Mouse (Mus musculus) kidney, embryonic 16.5 days (tissue): Measurements from ENCODE around the gene Vax1. TPM values are rescaled to one million over a fixed set of nuclear protein-coding genes. Genes with fewer than 3 reads are reported as not detected.

ENCODE experiments used
- ATAC-seq: fragments of 200-750 bp; cut with Nextera tagmentation; 2 replicates; pipeline ENCODE4 v1.8.0; 2017; ENCODE audit warnings: moderate TSS enrichment; ENCODE audit not compliant: low FRiP score, low TSS enrichment
- H3K27ac ChIP-seq: fragments of 300-500 bp; sonication (generic); 2 replicates; pipeline ENCODE4 v1.5.1; 2014; ENCODE audit warnings: low read length
- H3K27me3 ChIP-seq: fragments of 300-500 bp; sonication (generic); 2 replicates; pipeline ENCODE4 v1.6.1; 2014; ENCODE audit warnings: low read length, control low read depth, mixed read lengths; ENCODE audit not compliant: insufficient read depth
- H3K36me3 ChIP-seq: fragments of 300-500 bp; sonication (generic); 2 replicates; pipeline ENCODE4 v1.6.1; 2014; ENCODE audit warnings: low read length, control low read depth, mixed read lengths; ENCODE audit not compliant: insufficient read depth
- H3K4me1 ChIP-seq: fragments of 300-500 bp; sonication (generic); 2 replicates; pipeline ENCODE4 v1.6.1; 2014; ENCODE audit warnings: low read length, control low read depth, mixed read lengths; ENCODE audit not compliant: insufficient read depth
- H3K4me2 ChIP-seq: fragments of 300-500 bp; sonication (generic); replicated peaks from 2 replicates; pipeline ENCODE4 v1.6.1; 2014; ENCODE audit warnings: low read depth, low read length
- H3K4me3 ChIP-seq: fragments of 300-500 bp; sonication (generic); 2 replicates; pipeline ENCODE4 v1.5.1; 2014; ENCODE audit warnings: mild to moderate bottlenecking, low read length
- H3K9ac ChIP-seq: fragments of 300-500 bp; sonication (generic); replicated peaks from 2 replicates; pipeline ENCODE4 v1.6.1; 2014; ENCODE audit warnings: low read length
- H3K9me3 ChIP-seq: fragments of 300-500 bp; sonication (generic); 2 replicates; pipeline ENCODE4 v1.6.1; 2016; ENCODE audit warnings: low read length, control low read depth
- WGBS: fragments of 180-500 bp; shearing (Covaris S2); extraction: QIAGEN DNeasy Blood & Tissue Kit; methylation state at CpG from one replicate; pipeline ENCODE4 v1.1.7; 2014; 5-methylcytosine and 5-hydroxymethylcytosine counted together
- polyA plus RNA-seq: library from polyadenylated mRNA; unstranded; fragments of >200 nt; fragmentation: Nextera tagmentation; extraction: Ambion mirVana; gene quantifications from 2 replicates; pipeline ENCODE4 v1.2.1, GENCODE M21; 2015

The Vax1 gene
- polyA plus RNA-seq, 1 experiment from 2014 or later, result not detected

- Histone ChIP-seq H3K36me3 (no peaks in the 10 kb centered on the region), H3K4me2 (0 out of 2 replicates have a peak overlapping the region, but pooled peaks have one; percentile 34), H3K27me3 (peaks cover 94% of the 10 kb centered on the region), H3K27ac (no peak overlapping the region), H3K4me3 (peak overlapping the region; percentile 29), H3K9ac (no peak overlapping the region), H3K4me1 (0 out of 2 replicates have a peak, but pooled peaks cover 5% of the 10 kb centered on the region), H3K9me3 (no peaks in the 10 kb centered on the region)
- WGBS, result 1% methylated on average over 10 of the region's 10 CpGs
- ATAC-seq, result no peak
Measured at GRCm38 (mm10) chr19:59193456-59193855, 23.6 kb upstream of the Vax1 start.

GRCm38 (mm10) chr19:59192491-59192890 is 22.6 kb upstream of the Vax1 start:
- Histone ChIP-seq H3K27ac (no peak overlapping the region), H3K27me3 (peaks cover 94% of the 10 kb centered on the region), H3K36me3 (no peaks in the 10 kb centered on the region), H3K4me3 (no peak overlapping the region), H3K9me3 (no peaks in the 10 kb centered on the region), H3K9ac (no peak overlapping the region), H3K4me1 (0 out of 2 replicates have a peak, but pooled peaks cover 5% of the 10 kb centered on the region), H3K4me2 (no peak overlapping the region)
- no peak for ATAC-seq
- 4% methylated on average over 2 of the region's 2 CpGs for WGBS

- WGBS, result 7% methylated on average over 4 of the region's 4 CpGs
- ATAC-seq, result no peak
- H3K9ac ChIP-seq, result no peak overlapping the region
- H3K4me1 ChIP-seq, result 0 out of 2 replicates have a peak, but pooled peaks cover 5% of the 10 kb centered on the region
- no peaks in the 10 kb centered on the region for H3K36me3 ChIP-seq
- H3K27me3 ChIP-seq, result peaks cover 94% of the 10 kb centered on the region
- no peak overlapping the region for H3K27ac ChIP-seq
- H3K9me3 ChIP-seq, result no peaks in the 10 kb centered on the region
- H3K4me3 ChIP-seq, result no peak overlapping the region
- H3K4me2 ChIP-seq, result no peak overlapping the region
Measured at GRCm38 (mm10) chr19:59191123-59191505, 21.3 kb upstream of the Vax1 start.

GRCm38 (mm10) chr19:59190431-59191122 is 20.7 kb upstream of the Vax1 start:
- Histone ChIP-seq H3K4me2 (no peak overlapping the region), H3K27ac (no peak overlapping the region), H3K4me3 (no peak overlapping the region), H3K36me3 (no peaks in the 10 kb centered on the region), H3K4me1 (0 out of 2 replicates have a peak, but pooled peaks cover 5% of the 10 kb centered on the region), H3K9me3 (no peaks in the 10 kb centered on the region), H3K9ac (no peak overlapping the region), H3K27me3 (peaks cover 94% of the 10 kb centered on the region)
- ATAC-seq, result no peak
- under 1% methylated on average over 8 of the region's 8 CpGs for WGBS

- Histone ChIP-seq H3K27me3 (peaks cover 88% of the 10 kb centered on the region), H3K9ac (no peak overlapping the region), H3K9me3 (no peaks in the 10 kb centered on the region), H3K4me2 (no peak overlapping the region), H3K4me3 (no peak overlapping the region), H3K27ac (no peak overlapping the region), H3K36me3 (no peaks in the 10 kb centered on the region), H3K4me1 (0 out of 2 replicates have a peak, but pooled peaks cover 2% of the 10 kb centered on the region)
- WGBS, result 8% methylated on average over 4 of the region's 4 CpGs
- no peak for ATAC-seq
Measured at GRCm38 (mm10) chr19:59188981-59189380, 19.1 kb upstream of the Vax1 start.

GRCm38 (mm10) chr19:59184000-59184399 is 14.1 kb upstream of the Vax1 start:
- no peak overlapping the region for H3K4me3 ChIP-seq
- WGBS, result 29% methylated on average over 3 of the region's 3 CpGs
- no peak overlapping the region for H3K9ac ChIP-seq
- no peak overlapping the region for H3K27ac ChIP-seq
- no peaks in the 10 kb centered on the region for H3K36me3 ChIP-seq
- peaks cover 79% of the 10 kb centered on the region for H3K27me3 ChIP-seq
- H3K4me1 ChIP-seq, result no peaks in the 10 kb centered on the region
- H3K9me3 ChIP-seq, result no peaks in the 10 kb centered on the region
- ATAC-seq, result peak; percentile 59; the same call in 1 of the 2 replicates
- H3K4me2 ChIP-seq, result no peak overlapping the region

GRCm38 (mm10) chr19:59173341-59174015 is 3.6 kb upstream of the Vax1 start:
- Histone ChIP-seq H3K36me3 (no peaks in the 10 kb centered on the region), H3K4me3 (no peak overlapping the region), H3K27me3 (peaks cover 94% of the 10 kb centered on the region), H3K4me1 (peaks cover 19% of the 10 kb centered on the region), H3K9ac (no peak overlapping the region), H3K4me2 (no peak overlapping the region), H3K9me3 (no peaks in the 10 kb centered on the region), H3K27ac (no peak overlapping the region)
- ATAC-seq, result no peak
- WGBS, result 11% methylated on average over 6 of the region's 6 CpGs

GRCm38 (mm10) chr19:59172781-59173180 is 2.9 kb upstream of the Vax1 start:
- 2% methylated on average over 3 of the region's 3 CpGs for WGBS
- H3K9ac ChIP-seq, result no peak overlapping the region

GRCm38 (mm10) chr19:59171871-59172245 is 2.0 kb upstream of the Vax1 start:
- Histone ChIP-seq H3K9ac (no peak overlapping the region), H3K4me2 (0 out of 2 replicates have a peak overlapping the region, but pooled peaks have one; percentile 15), H3K9me3 (no peaks in the 10 kb centered on the region), H3K27me3 (peaks cover 98% of the 10 kb centered on the region), H3K4me3 (no peak overlapping the region), H3K4me1 (peaks cover 19% of the 10 kb centered on the region), H3K27ac (no peak overlapping the region), H3K36me3 (no peaks in the 10 kb centered on the region)
- no peak for ATAC-seq
- under 1% methylated on average over 19 of the region's 19 CpGs for WGBS

More at GRCm38 (mm10) chr19:59172781-59173180, 2.9 kb upstream of the Vax1 start:
- no peaks in the 10 kb centered on the region for H3K9me3 ChIP-seq
- H3K27me3 ChIP-seq, result peaks cover 96% of the 10 kb centered on the region
- ATAC-seq, result no peak
- H3K36me3 ChIP-seq, result no peaks in the 10 kb centered on the region
- H3K27ac ChIP-seq, result no peak overlapping the region
- peaks cover 19% of the 10 kb centered on the region for H3K4me1 ChIP-seq
- no peak overlapping the region for H3K4me3 ChIP-seq
- H3K4me2 ChIP-seq, result no peak overlapping the region
